Mouse (Mus musculus): ENCODE data around the gene Dnajc16. TPM values are rescaled to one million over a fixed set of nuclear protein-coding genes. Genes with fewer than 3 reads are reported as not detected.

The Dnajc16 gene
- total and polyA plus RNA-seq, 3 experiments, result 12.5 to 24.9 (median 20.4) TPM

GRCm38 (mm10) chr4:141735206-141735560 lies 55.5 kb downstream of the Dnajc16 start:
- no peaks in the 10 kb centered on the region for H3K27me3 ChIP-seq (ENCODE audit: control insufficient read depth, insufficient read depth, low read length)
- intact Hi-C loops (cut with DNase I), result no loop called here
- 34% methylated on average over 9 of the region's 9 CpGs for WGBS
- no peaks in the 10 kb centered on the region for H3K36me3 ChIP-seq (ENCODE audit: control insufficient read depth, insufficient read depth, low read length)
- H3K4me1 ChIP-seq (ENCODE audit: control insufficient read depth, insufficient read depth, low read length), result peaks cover 1% of the 10 kb centered on the region; the same call in 1 of the 2 replicates
- H3K27ac ChIP-seq, result peak overlapping the region; percentile 34; the same call in 1 of the 2 replicates
- DNase-seq, result no peak
- TF ChIP-seq CTCF (IDR thresholded peaks at IDR 0.05) (no peak), EP300 (IDR thresholded peaks at IDR 0.05; ENCODE audit: insufficient read depth, low read depth, low read length) (no peak), POLR2A (IDR thresholded peaks at IDR 0.05; ENCODE audit: insufficient read depth, low read depth, low read length) (no peak)
- no peaks in the 10 kb centered on the region for H3K79me2 ChIP-seq (replicated peaks; ENCODE audit: control insufficient read depth, insufficient read depth, low read length)
- peak overlapping the region; percentile 41 for H3K4me3 ChIP-seq
- H3K9ac ChIP-seq (ENCODE audit: low read depth, low read length), result no peak overlapping the region

GRCm38 (mm10) chr4:141734446-141735205 lies 56.1 kb downstream of the Dnajc16 start:
- Histone ChIP-seq H3K9ac (ENCODE audit: low read depth, low read length) (no peak overlapping the region), H3K27me3 (ENCODE audit: control insufficient read depth, insufficient read depth, low read length) (no peaks in the 10 kb centered on the region), H3K4me3 (peak overlapping the region; percentile 41), H3K36me3 (ENCODE audit: control insufficient read depth, insufficient read depth, low read length) (no peaks in the 10 kb centered on the region), H3K4me1 (ENCODE audit: control insufficient read depth, insufficient read depth, low read length) (peaks cover 1% of the 10 kb centered on the region; the same call in 1 of the 2 replicates), H3K27ac (peak overlapping the region; percentile 65), H3K79me2 (replicated peaks; ENCODE audit: control insufficient read depth, insufficient read depth, low read length) (no peaks in the 10 kb centered on the region)
- intact Hi-C loops (cut with DNase I), result no loop called here
- peak; percentile 88 to 93 for DNase-seq
- WGBS, result 6% methylated on average over 24 of the region's 24 CpGs
- peak; percentile 20; the same call in 1 of the 2 replicates for TF ChIP-seq EP300 (IDR thresholded peaks at IDR 0.05; ENCODE audit: insufficient read depth, low read depth, low read length)
- peak; percentile 94 for TF ChIP-seq POLR2A (IDR thresholded peaks at IDR 0.05; ENCODE audit: insufficient read depth, low read depth, low read length)
- no peak for TF ChIP-seq CTCF (IDR thresholded peaks at IDR 0.05)

- no peak overlapping the region for H3K9ac ChIP-seq (ENCODE audit: low read depth, low read length)
- no peak overlapping the region for H3K4me3 ChIP-seq
- no peaks in the 10 kb centered on the region for H3K79me2 ChIP-seq (replicated peaks; ENCODE audit: control insufficient read depth, insufficient read depth, low read length)
- WGBS, result 67% methylated on average over 5 of the region's 5 CpGs
- intact Hi-C loops (cut with DNase I), result no loop called here
- no peak for DNase-seq
- TF ChIP-seq EP300 (IDR thresholded peaks at IDR 0.05; ENCODE audit: insufficient read depth, low read depth, low read length) (no peak), CTCF (IDR thresholded peaks at IDR 0.05) (no peak), POLR2A (IDR thresholded peaks at IDR 0.05; ENCODE audit: insufficient read depth, low read depth, low read length) (no peak)
- no peaks in the 10 kb centered on the region for H3K27me3 ChIP-seq (ENCODE audit: control insufficient read depth, insufficient read depth, low read length)
- no peaks in the 10 kb centered on the region for H3K36me3 ChIP-seq (ENCODE audit: control insufficient read depth, insufficient read depth, low read length)
- peaks cover 4% of the 10 kb centered on the region; the same call in 1 of the 2 replicates for H3K4me1 ChIP-seq (ENCODE audit: control insufficient read depth, insufficient read depth, low read length)
- no peak overlapping the region for H3K27ac ChIP-seq
Measured at GRCm38 (mm10) chr4:141731766-141732165, 59.0 kb downstream of the Dnajc16 start.

DNA sequence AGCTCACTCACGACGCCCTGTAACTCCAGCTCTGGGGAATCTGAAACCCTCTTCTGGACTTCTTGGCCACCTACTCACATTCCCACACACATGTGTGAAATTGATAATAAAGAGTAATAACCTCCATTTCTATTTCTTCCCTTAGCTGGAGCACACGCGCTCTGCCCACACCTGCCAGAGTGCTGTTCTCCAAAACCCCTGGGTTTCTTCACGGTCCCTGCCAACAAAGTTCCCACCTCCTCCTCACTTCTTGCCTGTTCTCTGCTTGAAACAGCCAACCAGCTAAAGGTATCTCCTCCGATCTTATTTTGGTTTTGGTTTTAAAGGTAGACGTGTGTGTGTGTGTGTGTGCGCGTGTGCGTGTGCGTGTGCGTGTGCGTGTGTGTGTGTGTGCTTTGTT lies 60.3 kb downstream of the Dnajc16 start:
- WGBS, result 80% methylated on average over 13 of the region's 13 CpGs
- no peaks in the 10 kb centered on the region for H3K27me3 ChIP-seq (ENCODE audit: control insufficient read depth, insufficient read depth, low read length)
- no peak overlapping the region for H3K27ac ChIP-seq
- DNase-seq, result no peak
- no peaks in the 10 kb centered on the region for H3K79me2 ChIP-seq (replicated peaks; ENCODE audit: control insufficient read depth, insufficient read depth, low read length)
- no peak overlapping the region for H3K9ac ChIP-seq (ENCODE audit: low read depth, low read length)
- TF ChIP-seq CTCF (IDR thresholded peaks at IDR 0.05), result no peak
- TF ChIP-seq POLR2A (IDR thresholded peaks at IDR 0.05; ENCODE audit: insufficient read depth, low read depth, low read length), result no peak
- TF ChIP-seq EP300 (IDR thresholded peaks at IDR 0.05; ENCODE audit: insufficient read depth, low read depth, low read length), result no peak
- no peaks in the 10 kb centered on the region for H3K36me3 ChIP-seq (ENCODE audit: control insufficient read depth, insufficient read depth, low read length)
- no peak overlapping the region for H3K4me3 ChIP-seq
- H3K4me1 ChIP-seq (ENCODE audit: control insufficient read depth, insufficient read depth, low read length), result peaks cover 4% of the 10 kb centered on the region; the same call in 1 of the 2 replicates
- intact Hi-C loops (cut with DNase I), result no loop called here

GRCm38 (mm10) chr4:141729266-141729665 lies 61.5 kb downstream of the Dnajc16 start:
- no peaks in the 10 kb centered on the region for H3K27me3 ChIP-seq (ENCODE audit: control insufficient read depth, insufficient read depth, low read length)
- no peak overlapping the region for H3K27ac ChIP-seq
- 91% methylated on average over 3 of the region's 3 CpGs for WGBS
- no peak for DNase-seq
- intact Hi-C loops (cut with DNase I), result no loop called here
- no peak for TF ChIP-seq POLR2A (IDR thresholded peaks at IDR 0.05; ENCODE audit: insufficient read depth, low read depth, low read length)
- TF ChIP-seq EP300 (IDR thresholded peaks at IDR 0.05; ENCODE audit: insufficient read depth, low read depth, low read length), result no peak
- TF ChIP-seq CTCF (IDR thresholded peaks at IDR 0.05), result no peak
- H3K79me2 ChIP-seq (replicated peaks; ENCODE audit: control insufficient read depth, insufficient read depth, low read length), result no peaks in the 10 kb centered on the region
- H3K36me3 ChIP-seq (ENCODE audit: control insufficient read depth, insufficient read depth, low read length), result no peaks in the 10 kb centered on the region
- H3K9ac ChIP-seq (ENCODE audit: low read depth, low read length), result no peak overlapping the region
- no peak overlapping the region for H3K4me3 ChIP-seq
- H3K4me1 ChIP-seq (ENCODE audit: control insufficient read depth, insufficient read depth, low read length), result 0 out of 2 replicates have a peak, but pooled peaks cover 3% of the 10 kb centered on the region

- H3K36me3 ChIP-seq (ENCODE audit: control insufficient read depth, insufficient read depth, low read length), result peaks cover 10% of the 10 kb centered on the region
- 54% methylated on average over 3 of the region's 3 CpGs for WGBS
- H3K4me3 ChIP-seq, result no peak overlapping the region
- H3K9ac ChIP-seq (ENCODE audit: low read depth, low read length), result no peak overlapping the region
- peaks cover 9% of the 10 kb centered on the region for H3K4me1 ChIP-seq (ENCODE audit: control insufficient read depth, insufficient read depth, low read length)
- no peaks in the 10 kb centered on the region for H3K79me2 ChIP-seq (replicated peaks; ENCODE audit: control insufficient read depth, insufficient read depth, low read length)
- intact Hi-C loops (cut with DNase I), result no loop called here
- no peak overlapping the region for H3K27ac ChIP-seq
- TF ChIP-seq POLR2A (IDR thresholded peaks at IDR 0.05; ENCODE audit: insufficient read depth, low read depth, low read length), result no peak
- no peak for TF ChIP-seq EP300 (IDR thresholded peaks at IDR 0.05; ENCODE audit: insufficient read depth, low read depth, low read length)
- TF ChIP-seq CTCF (IDR thresholded peaks at IDR 0.05), result no peak
- DNase-seq, result no peak
- H3K27me3 ChIP-seq (ENCODE audit: control insufficient read depth, insufficient read depth, low read length), result no peaks in the 10 kb centered on the region
Measured at GRCm38 (mm10) chr4:141725738-141726137, 65.0 kb downstream of the Dnajc16 start.

Measured in heart, adult 2 months (tissue).